Mouse (Mus musculus) midbrain, embryonic 13.5 days (tissue): ENCODE measurements around the gene Ttc17. TPM values are rescaled to one million over a fixed set of nuclear protein-coding genes. Genes with fewer than 3 reads are reported as not detected.

Experiments used
- ATAC-seq: fragments of 200-750 bp; cut with Nextera tagmentation; 2 replicates; pipeline ENCODE4 v1.8.0; 2017; ENCODE audit warnings: mild to moderate bottlenecking, moderate TSS enrichment, moderate library complexity
- H3K27ac ChIP-seq: fragments of 300-500 bp; sonication (generic); 2 replicates; pipeline ENCODE4 v1.5.1; 2015; ENCODE audit warnings: inconsistent platforms, mild to moderate bottlenecking, moderate library complexity
- H3K27me3 ChIP-seq: fragments of 300-500 bp; sonication (generic); 2 replicates; pipeline ENCODE4 v1.6.1; 2015; ENCODE audit warnings: mild to moderate bottlenecking, inconsistent platforms
- H3K36me3 ChIP-seq: fragments of 300-500 bp; sonication (generic); 2 replicates; pipeline ENCODE4 v1.6.1; 2015; ENCODE audit warnings: mild to moderate bottlenecking, inconsistent platforms
- H3K4me1 ChIP-seq: fragments of 300-500 bp; sonication (generic); replicated peaks from 2 replicates; pipeline ENCODE4 v1.6.1; 2015; ENCODE audit warnings: inconsistent platforms
- H3K4me2 ChIP-seq: fragments of 300-500 bp; sonication (generic); replicated peaks from 2 replicates; pipeline ENCODE4 v1.6.1; 2015; ENCODE audit warnings: moderate library complexity, mild to moderate bottlenecking, inconsistent platforms
- H3K4me3 ChIP-seq: fragments of 300-500 bp; sonication (generic); replicated peaks from 2 replicates; pipeline ENCODE4 v1.5.1; 2015; ENCODE audit warnings: mild to moderate bottlenecking, inconsistent platforms
- H3K9ac ChIP-seq: fragments of 300-500 bp; sonication (generic); replicated peaks from 2 replicates; pipeline ENCODE4 v1.6.1; 2015; ENCODE audit warnings: mild to moderate bottlenecking, inconsistent platforms
- H3K9me3 ChIP-seq: fragments of 300-500 bp; sonication (generic); 2 replicates; pipeline ENCODE4 v1.6.1; 2016; ENCODE audit warnings: mild to moderate bottlenecking, inconsistent platforms
- WGBS: fragments of 180-500 bp; shearing (Covaris S2); methylation state at CpG from one replicate; pipeline ENCODE4 v1.1.7; 2015; 5-methylcytosine and 5-hydroxymethylcytosine counted together
- polyA plus RNA-seq: library from polyadenylated mRNA; unstranded; fragments of >200 nt; fragmentation: Nextera tagmentation; extraction: Ambion mirVana; gene quantifications from 2 replicates; pipeline ENCODE4 v1.2.1, GENCODE M21; 2015

Gene Ttc17
- polyA plus RNA-seq, 1 experiment from 2014 or later = 21.7 TPM

- H3K4me3 ChIP-seq = no peak overlapping the region
- WGBS = 79% methylated on average over 6 of the region's 6 CpGs
- no peaks in the 10 kb centered on the region for H3K27me3 ChIP-seq
- H3K36me3 ChIP-seq = peaks cover 83% of the 10 kb centered on the region
- H3K9ac ChIP-seq = no peak overlapping the region
- H3K4me1 ChIP-seq = no peaks in the 10 kb centered on the region
- no peak overlapping the region for H3K27ac ChIP-seq
- ATAC-seq = no peak
- no peak overlapping the region for H3K4me2 ChIP-seq
- H3K9me3 ChIP-seq = no peaks in the 10 kb centered on the region
These were observed 35.4 kb downstream of the Ttc17 start for GRCm38 (mm10) chr2:94371093-94371492.

GRCm38 (mm10) chr2:94363821-94364220 is 42.7 kb downstream of the Ttc17 start:
- Histone ChIP-seq H3K27me3 (no peaks in the 10 kb centered on the region), H3K4me1 (no peaks in the 10 kb centered on the region), H3K9me3 (peaks cover 3% of the 10 kb centered on the region; the same call in 1 of the 2 replicates), H3K4me2 (no peak overlapping the region), H3K4me3 (no peak overlapping the region), H3K27ac (no peak overlapping the region), H3K36me3 (peaks cover 86% of the 10 kb centered on the region), H3K9ac (no peak overlapping the region)
- no peak for ATAC-seq
- WGBS = 95% methylated on average over 6 of the region's 6 CpGs

GRCm38 (mm10) chr2:94360398-94360973 is 46.0 kb downstream of the Ttc17 start:
- Histone ChIP-seq H3K9me3 (peaks cover 3% of the 10 kb centered on the region; the same call in 1 of the 2 replicates), H3K27ac (no peak overlapping the region), H3K4me2 (no peak overlapping the region), H3K9ac (no peak overlapping the region), H3K4me1 (no peaks in the 10 kb centered on the region), H3K36me3 (peaks cover 93% of the 10 kb centered on the region), H3K4me3 (no peak overlapping the region), H3K27me3 (no peaks in the 10 kb centered on the region)
- ATAC-seq = no peak
- 86% methylated on average over 4 of the region's 4 CpGs for WGBS

GRCm38 (mm10) chr2:94348165-94348591 is 58.3 kb downstream of the Ttc17 start:
- Histone ChIP-seq H3K9me3 (no peaks in the 10 kb centered on the region), H3K27ac (no peak overlapping the region), H3K27me3 (no peaks in the 10 kb centered on the region), H3K4me3 (no peak overlapping the region), H3K9ac (no peak overlapping the region), H3K4me1 (no peaks in the 10 kb centered on the region), H3K36me3 (peaks cover 25% of the 10 kb centered on the region), H3K4me2 (no peak overlapping the region)
- 86% methylated on average over 6 of the region's 6 CpGs for WGBS
- no peak for ATAC-seq

GRCm38 (mm10) chr2:94346746-94347145 is 59.7 kb downstream of the Ttc17 start:
- H3K9ac ChIP-seq = no peak overlapping the region
- H3K27ac ChIP-seq = no peak overlapping the region
- peaks cover 37% of the 10 kb centered on the region for H3K36me3 ChIP-seq
- no peak overlapping the region for H3K4me2 ChIP-seq
- no peaks in the 10 kb centered on the region for H3K4me1 ChIP-seq
- no peaks in the 10 kb centered on the region for H3K9me3 ChIP-seq
- no peak overlapping the region for H3K4me3 ChIP-seq
- no peaks in the 10 kb centered on the region for H3K27me3 ChIP-seq
- ATAC-seq = no peak
- WGBS = 96% methylated on average over 5 of the region's 5 CpGs

- peaks cover 50% of the 10 kb centered on the region for H3K36me3 ChIP-seq
- ATAC-seq = no peak
- H3K9ac ChIP-seq = no peak overlapping the region
- no peaks in the 10 kb centered on the region for H3K27me3 ChIP-seq
- H3K9me3 ChIP-seq = no peaks in the 10 kb centered on the region
- H3K4me3 ChIP-seq = no peak overlapping the region
- H3K4me1 ChIP-seq = no peaks in the 10 kb centered on the region
- H3K4me2 ChIP-seq = no peak overlapping the region
- WGBS = 97% methylated on average over 4 of the region's 4 CpGs
- H3K27ac ChIP-seq = no peak overlapping the region
These were observed 61.9 kb downstream of the Ttc17 start for GRCm38 (mm10) chr2:94344624-94345023.

GRCm38 (mm10) chr2:94343290-94344285 is 62.9 kb downstream of the Ttc17 start:
- no peaks in the 10 kb centered on the region for H3K4me1 ChIP-seq
- peaks cover 50% of the 10 kb centered on the region for H3K36me3 ChIP-seq
- WGBS = 74% methylated on average over 12 of the region's 12 CpGs
- H3K27me3 ChIP-seq = no peaks in the 10 kb centered on the region
- H3K4me3 ChIP-seq = no peak overlapping the region
- no peak for ATAC-seq
- H3K4me2 ChIP-seq = no peak overlapping the region
- H3K9me3 ChIP-seq = no peaks in the 10 kb centered on the region
- H3K27ac ChIP-seq = no peak overlapping the region
- H3K9ac ChIP-seq = no peak overlapping the region

GRCm38 (mm10) chr2:94340769-94341168 is 65.7 kb downstream of the Ttc17 start:
- peaks cover 60% of the 10 kb centered on the region for H3K36me3 ChIP-seq
- no peak overlapping the region for H3K4me3 ChIP-seq
- no peak overlapping the region for H3K27ac ChIP-seq
- H3K4me1 ChIP-seq = no peaks in the 10 kb centered on the region
- no peaks in the 10 kb centered on the region for H3K27me3 ChIP-seq
- H3K4me2 ChIP-seq = no peak overlapping the region
- 76% methylated on average over 1 of the region's 1 CpGs for WGBS
- ATAC-seq = no peak
- no peaks in the 10 kb centered on the region for H3K9me3 ChIP-seq
- no peak overlapping the region for H3K9ac ChIP-seq

GRCm38 (mm10) chr2:94339495-94339894 is 67.0 kb downstream of the Ttc17 start:
- Histone ChIP-seq H3K9me3 (no peaks in the 10 kb centered on the region), H3K4me3 (no peak overlapping the region), H3K4me1 (no peaks in the 10 kb centered on the region), H3K27ac (no peak overlapping the region), H3K9ac (no peak overlapping the region), H3K36me3 (peaks cover 63% of the 10 kb centered on the region), H3K27me3 (no peaks in the 10 kb centered on the region), H3K4me2 (no peak overlapping the region)
- 94% methylated on average over 5 of the region's 5 CpGs for WGBS
- no peak for ATAC-seq

GRCm38 (mm10) chr2:94336336-94336735 is 70.2 kb downstream of the Ttc17 start:
- H3K36me3 ChIP-seq = peaks cover 67% of the 10 kb centered on the region
- no peak overlapping the region for H3K27ac ChIP-seq
- H3K4me1 ChIP-seq = no peaks in the 10 kb centered on the region
- H3K9me3 ChIP-seq = no peaks in the 10 kb centered on the region
- 96% methylated on average over 9 of the region's 9 CpGs for WGBS
- no peak overlapping the region for H3K9ac ChIP-seq
- no peak for ATAC-seq
- no peak overlapping the region for H3K4me2 ChIP-seq
- H3K4me3 ChIP-seq = no peak overlapping the region
- H3K27me3 ChIP-seq = no peaks in the 10 kb centered on the region

GRCm38 (mm10) chr2:94334742-94335046 is 71.8 kb downstream of the Ttc17 start:
- no peak overlapping the region for H3K4me3 ChIP-seq
- H3K9ac ChIP-seq = no peak overlapping the region
- 28% methylated on average over 2 of the region's 2 CpGs for WGBS
- no peaks in the 10 kb centered on the region for H3K27me3 ChIP-seq
- H3K4me1 ChIP-seq = no peaks in the 10 kb centered on the region
- H3K9me3 ChIP-seq = no peaks in the 10 kb centered on the region
- H3K36me3 ChIP-seq = peaks cover 68% of the 10 kb centered on the region
- no peak overlapping the region for H3K27ac ChIP-seq
- H3K4me2 ChIP-seq = no peak overlapping the region
- ATAC-seq = no peak

GRCm38 (mm10) chr2:94333841-94334741 is 72.4 kb downstream of the Ttc17 start:
- 88% methylated on average over 14 of the region's 14 CpGs for WGBS
- H3K27me3 ChIP-seq = no peaks in the 10 kb centered on the region
- H3K4me1 ChIP-seq = no peaks in the 10 kb centered on the region
- peaks cover 74% of the 10 kb centered on the region for H3K36me3 ChIP-seq
- no peaks in the 10 kb centered on the region for H3K9me3 ChIP-seq
- H3K9ac ChIP-seq = no peak overlapping the region
- H3K4me3 ChIP-seq = no peak overlapping the region
- H3K4me2 ChIP-seq = no peak overlapping the region
- no peak overlapping the region for H3K27ac ChIP-seq
- no peak for ATAC-seq
